Mouse (Mus musculus): ENCODE data around the gene Pam16. TPM values are rescaled to one million over a fixed set of nuclear protein-coding genes. Genes with fewer than 3 reads are reported as not detected.

Gene Pam16
- polyA plus RNA-seq, 2 experiments from 2014 or later: 30.5 to 37.9 TPM

GRCm38 (mm10) chr16:4645867-4646266, 21.1 kb upstream of the Pam16 start:
- ATAC-seq: no peak

GRCm38 (mm10) chr16:4643670-4644419, 19.1 kb upstream of the Pam16 start:
- ATAC-seq: no peak

GRCm38 (mm10) chr16:4642937-4643336, 18.1 kb upstream of the Pam16 start:
- no peak for ATAC-seq

GRCm38 (mm10) chr16:4642190-4642589, 17.4 kb upstream of the Pam16 start:
- no peak for ATAC-seq

GRCm38 (mm10) chr16:4641119-4641838, 16.5 kb upstream of the Pam16 start:
- ATAC-seq: no peak

GRCm38 (mm10) chr16:4640267-4641005, 15.6 kb upstream of the Pam16 start:
- ATAC-seq: no peak

- no peak for ATAC-seq
These were observed 15.0 kb upstream of the Pam16 start, which contains the start of the genes Vasn and Dnaja3 for GRCm38 (mm10) chr16:4639831-4640237. TSS of gene Vasn (plus strand) at chr16:4639941. TSS of gene Dnaja3 (plus strand) at chr16:4639989.

- ATAC-seq: no peak
These were observed 14.2 kb upstream of the Pam16 start for GRCm38 (mm10) chr16:4638891-4639390.

GRCm38 (mm10) chr16:4635760-4636159, 11.0 kb upstream of the Pam16 start:
- no peak for ATAC-seq

- ATAC-seq: no peak
These were observed 9.9 kb upstream of the Pam16 start for GRCm38 (mm10) chr16:4634681-4635080.

GRCm38 (mm10) chr16:4633661-4634060, 8.9 kb upstream of the Pam16 start:
- ATAC-seq: no peak

- no peak for ATAC-seq
These were observed 7.3 kb upstream of the Pam16 start for GRCm38 (mm10) chr16:4632050-4632449.

GRCm38 (mm10) chr16:4629950-4630349, 5.2 kb upstream of the Pam16 start:
- peak; percentile 79 for ATAC-seq

- no peak for ATAC-seq
These were observed 4.2 kb upstream of the Pam16 start for GRCm38 (mm10) chr16:4628898-4629419.

- ATAC-seq: no peak
These were observed 2.3 kb upstream of the Pam16 start for GRCm38 (mm10) chr16:4627105-4627504.

GRCm38 (mm10) chr16:4624074-4624473, 714 bp downstream of the Pam16 start:
- no peak for ATAC-seq

- ATAC-seq: no peak
These were observed 8.0 kb downstream of the Pam16 start for GRCm38 (mm10) chr16:4616829-4617228.

- no peak for ATAC-seq
These were observed 9.5 kb downstream of the Pam16 start for GRCm38 (mm10) chr16:4615297-4615696.

- no peak for ATAC-seq
These were observed 10.1 kb downstream of the Pam16 start for GRCm38 (mm10) chr16:4614639-4615038.

GRCm38 (mm10) chr16:4613736-4614135, 11.1 kb downstream of the Pam16 start:
- no peak for ATAC-seq

GRCm38 (mm10) chr16:4611676-4612075, 13.1 kb downstream of the Pam16 start:
- no peak for ATAC-seq

GRCm38 (mm10) chr16:4611193-4611592, 13.6 kb downstream of the Pam16 start:
- ATAC-seq: no peak
